Mouse (Mus musculus): Measurements from ENCODE around the gene Lta. TPM values are rescaled to one million over a fixed set of nuclear protein-coding genes. Genes with fewer than 3 reads are reported as not detected.
A peak's percentile ranks its signal among the peaks of the same experiment; 100 is the strongest.

The Lta gene
- total and polyA plus RNA-seq, 3 experiments: 0.12 to 0.23 TPM; not detected in 1

- peak in 1 of 2 experiments; percentile 31 for DNase-seq
- Histone ChIP-seq H3K9ac (ENCODE audit: low read depth, low read length) (no peak overlapping the region), H3K4me3 (no peak overlapping the region), H3K4me1 (ENCODE audit: control insufficient read depth, insufficient read depth, low read length) (no peaks in the 10 kb centered on the region; the same call in 1 of the 2 replicates), H3K27me3 (ENCODE audit: control insufficient read depth, insufficient read depth, low read length) (no peaks in the 10 kb centered on the region), H3K79me2 (replicated peaks; ENCODE audit: control insufficient read depth, insufficient read depth, low read length) (no peaks in the 10 kb centered on the region), H3K27ac (no peak overlapping the region; the same call in 1 of the 2 replicates), H3K36me3 (ENCODE audit: control insufficient read depth, insufficient read depth, low read length) (no peaks in the 10 kb centered on the region)
- TF ChIP-seq CTCF (IDR thresholded peaks at IDR 0.05) (no peak), POLR2A (IDR thresholded peaks at IDR 0.05; ENCODE audit: insufficient read depth, low read depth, low read length) (no peak)
- 27% methylated on average over 1 of the region's 1 CpGs for WGBS
- intact Hi-C loops (cut with DNase I): no loop called here
These were observed 16.0 kb downstream of the Lta start for GRCm38 (mm10) chr17:35189186-35189585.

DNA sequence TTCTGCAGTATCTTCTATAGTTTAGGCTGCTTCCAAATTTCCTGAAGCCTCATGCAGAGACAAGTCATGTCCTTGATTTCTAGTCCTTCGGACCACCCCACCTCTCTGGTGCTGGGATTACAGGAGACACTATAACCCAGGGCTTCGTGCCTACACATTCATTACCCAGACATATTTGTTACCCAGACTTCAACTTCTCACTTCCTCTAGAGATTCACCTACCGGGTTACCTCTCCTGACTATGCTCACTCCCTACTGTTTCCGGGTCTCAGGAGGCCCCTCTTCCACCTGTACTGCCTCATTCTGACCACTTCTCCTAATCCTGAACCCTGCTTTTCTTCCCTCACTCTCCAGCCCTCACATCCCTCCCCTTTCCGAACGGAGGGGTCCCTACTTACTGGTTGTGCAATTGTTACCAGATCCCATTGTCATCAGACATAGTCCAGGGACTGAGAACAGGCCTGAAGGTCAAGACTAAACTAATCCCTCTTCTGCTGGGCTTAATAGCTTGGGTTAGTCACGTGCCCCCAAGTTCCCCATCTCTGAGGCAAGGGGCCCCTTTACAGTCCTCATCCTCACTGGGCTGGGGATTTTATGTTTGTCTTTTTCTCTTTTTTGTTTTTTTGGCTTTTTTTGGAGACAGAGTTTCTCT is 17.1 kb downstream of the Lta start, which contains the start of gene Lst1:
Gene Lst1 (minus strand): TSS at position 481 of the 652 bp plus-strand sequence.
- intact Hi-C loops (cut with DNase I): no loop called here
- H3K4me3 ChIP-seq: no peak within 1 kb of the TSS
- H3K9ac ChIP-seq (ENCODE audit: low read depth, low read length): no peak within 1 kb of the TSS
- H3K79me2 ChIP-seq (replicated peaks; ENCODE audit: control insufficient read depth, insufficient read depth, low read length): no peaks in the 10 kb centered on the region
- no peak within 1 kb of the TSS for H3K27ac ChIP-seq
- DNase-seq: no peak
- no peaks in the 10 kb centered on the region; the same call in 1 of the 2 replicates for H3K4me1 ChIP-seq (ENCODE audit: control insufficient read depth, insufficient read depth, low read length)
- WGBS: 73% methylated on average over 7 of the region's 7 CpGs
- TF ChIP-seq EP300 (IDR thresholded peaks at IDR 0.05; ENCODE audit: insufficient read depth, low read depth, low read length) (no peak), CTCF (IDR thresholded peaks at IDR 0.05) (no peak), POLR2A (IDR thresholded peaks at IDR 0.05; ENCODE audit: insufficient read depth, low read depth, low read length) (no peak)
- no peaks in the 10 kb centered on the region for H3K36me3 ChIP-seq (ENCODE audit: control insufficient read depth, insufficient read depth, low read length)
- no peaks in the 10 kb centered on the region for H3K27me3 ChIP-seq (ENCODE audit: control insufficient read depth, insufficient read depth, low read length)

- intact Hi-C loops (cut with DNase I): no loop called here
- no peaks in the 10 kb centered on the region for H3K27me3 ChIP-seq (ENCODE audit: control insufficient read depth, insufficient read depth, low read length)
- no peaks in the 10 kb centered on the region; the same call in 1 of the 2 replicates for H3K4me1 ChIP-seq (ENCODE audit: control insufficient read depth, insufficient read depth, low read length)
- no peak overlapping the region for H3K27ac ChIP-seq
- no peaks in the 10 kb centered on the region for H3K79me2 ChIP-seq (replicated peaks; ENCODE audit: control insufficient read depth, insufficient read depth, low read length)
- no peaks in the 10 kb centered on the region for H3K36me3 ChIP-seq (ENCODE audit: control insufficient read depth, insufficient read depth, low read length)
- DNase-seq: no peak
- TF ChIP-seq CTCF (IDR thresholded peaks at IDR 0.05) (no peak), POLR2A (IDR thresholded peaks at IDR 0.05; ENCODE audit: insufficient read depth, low read depth, low read length) (no peak), EP300 (IDR thresholded peaks at IDR 0.05; ENCODE audit: insufficient read depth, low read depth, low read length) (no peak)
- H3K4me3 ChIP-seq: no peak overlapping the region
- WGBS: 66% methylated on average over 4 of the region's 4 CpGs
- no peak overlapping the region for H3K9ac ChIP-seq (ENCODE audit: low read depth, low read length)
These were observed 17.8 kb downstream of the Lta start for GRCm38 (mm10) chr17:35187345-35187744.

DNA sequence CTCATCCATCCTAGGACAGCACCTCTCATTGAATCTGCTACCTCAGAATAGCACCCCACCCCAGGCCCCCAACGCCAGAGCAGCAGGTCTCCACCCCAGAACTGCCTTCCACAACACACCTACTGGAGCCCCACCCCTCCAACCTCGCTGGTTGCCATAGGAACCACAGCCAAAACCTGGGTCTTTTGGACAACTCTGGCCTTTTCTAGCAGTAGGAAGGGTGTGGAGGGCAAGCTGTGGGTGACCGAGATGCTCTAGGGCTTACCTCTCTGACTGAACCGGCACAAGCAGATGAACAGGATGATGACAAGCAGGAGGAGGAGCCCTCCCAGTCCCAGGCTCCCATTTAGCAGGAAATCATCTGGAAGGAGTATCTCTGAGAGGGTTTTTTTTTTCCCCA is 18.5 kb downstream of the Lta start:
- H3K9ac ChIP-seq (ENCODE audit: low read depth, low read length): peak overlapping the region; percentile 6; the same call in 1 of the 2 replicates

GRCm38 (mm10) chr17:35185639-35186611 is 19.2 kb downstream of the Lta start:
- peak; percentile 82 to 83 for DNase-seq
- no peaks in the 10 kb centered on the region for H3K36me3 ChIP-seq (ENCODE audit: control insufficient read depth, insufficient read depth, low read length)
- H3K27ac ChIP-seq: peak overlapping the region; percentile 72
- WGBS: 5% methylated on average over 15 of the region's 18 CpGs
- no peaks in the 10 kb centered on the region for H3K27me3 ChIP-seq (ENCODE audit: control insufficient read depth, insufficient read depth, low read length)
- no peaks in the 10 kb centered on the region; the same call in 1 of the 2 replicates for H3K4me1 ChIP-seq (ENCODE audit: control insufficient read depth, insufficient read depth, low read length)
- intact Hi-C loops (cut with DNase I): no loop called here
- H3K4me3 ChIP-seq: peak overlapping the region; percentile 54
- no peak overlapping the region for H3K9ac ChIP-seq (ENCODE audit: low read depth, low read length)
- TF ChIP-seq EP300 (IDR thresholded peaks at IDR 0.05; ENCODE audit: insufficient read depth, low read depth, low read length) (no peak), CTCF (IDR thresholded peaks at IDR 0.05) (no peak), POLR2A (IDR thresholded peaks at IDR 0.05; ENCODE audit: insufficient read depth, low read depth, low read length) (peak; percentile 53; the same call in 1 of the 2 replicates)
- no peaks in the 10 kb centered on the region for H3K79me2 ChIP-seq (replicated peaks; ENCODE audit: control insufficient read depth, insufficient read depth, low read length)

More for the DNA sequence above, 18.5 kb downstream of the Lta start:
- intact Hi-C loops (cut with DNase I): no loop called here
- Histone ChIP-seq H3K36me3 (ENCODE audit: control insufficient read depth, insufficient read depth, low read length) (no peaks in the 10 kb centered on the region), H3K4me3 (no peak overlapping the region), H3K27me3 (ENCODE audit: control insufficient read depth, insufficient read depth, low read length) (no peaks in the 10 kb centered on the region), H3K4me1 (ENCODE audit: control insufficient read depth, insufficient read depth, low read length) (no peaks in the 10 kb centered on the region; the same call in 1 of the 2 replicates), H3K79me2 (replicated peaks; ENCODE audit: control insufficient read depth, insufficient read depth, low read length) (no peaks in the 10 kb centered on the region), H3K27ac (peak overlapping the region; percentile 34)
- TF ChIP-seq CTCF (IDR thresholded peaks at IDR 0.05) (no peak), EP300 (IDR thresholded peaks at IDR 0.05; ENCODE audit: insufficient read depth, low read depth, low read length) (no peak), POLR2A (IDR thresholded peaks at IDR 0.05; ENCODE audit: insufficient read depth, low read depth, low read length) (peak; percentile 23; the same call in 1 of the 2 replicates)
- peak; percentile 57 to 60 for DNase-seq
- WGBS: 6% methylated on average over 4 of the region's 4 CpGs

All from heart, adult 2 months (tissue).